Mouse (Mus musculus): ENCODE measurements around the gene Ppp4c. TPM values are rescaled to one million over a fixed set of nuclear protein-coding genes. Genes with fewer than 3 reads are reported as not detected.

The Ppp4c gene
- not detected in 2 replicates for polyA plus RNA-seq (2012; ENCODE audit: insufficient read depth, insufficient read length, low replicate concordance, missing spikeins)

DNA sequence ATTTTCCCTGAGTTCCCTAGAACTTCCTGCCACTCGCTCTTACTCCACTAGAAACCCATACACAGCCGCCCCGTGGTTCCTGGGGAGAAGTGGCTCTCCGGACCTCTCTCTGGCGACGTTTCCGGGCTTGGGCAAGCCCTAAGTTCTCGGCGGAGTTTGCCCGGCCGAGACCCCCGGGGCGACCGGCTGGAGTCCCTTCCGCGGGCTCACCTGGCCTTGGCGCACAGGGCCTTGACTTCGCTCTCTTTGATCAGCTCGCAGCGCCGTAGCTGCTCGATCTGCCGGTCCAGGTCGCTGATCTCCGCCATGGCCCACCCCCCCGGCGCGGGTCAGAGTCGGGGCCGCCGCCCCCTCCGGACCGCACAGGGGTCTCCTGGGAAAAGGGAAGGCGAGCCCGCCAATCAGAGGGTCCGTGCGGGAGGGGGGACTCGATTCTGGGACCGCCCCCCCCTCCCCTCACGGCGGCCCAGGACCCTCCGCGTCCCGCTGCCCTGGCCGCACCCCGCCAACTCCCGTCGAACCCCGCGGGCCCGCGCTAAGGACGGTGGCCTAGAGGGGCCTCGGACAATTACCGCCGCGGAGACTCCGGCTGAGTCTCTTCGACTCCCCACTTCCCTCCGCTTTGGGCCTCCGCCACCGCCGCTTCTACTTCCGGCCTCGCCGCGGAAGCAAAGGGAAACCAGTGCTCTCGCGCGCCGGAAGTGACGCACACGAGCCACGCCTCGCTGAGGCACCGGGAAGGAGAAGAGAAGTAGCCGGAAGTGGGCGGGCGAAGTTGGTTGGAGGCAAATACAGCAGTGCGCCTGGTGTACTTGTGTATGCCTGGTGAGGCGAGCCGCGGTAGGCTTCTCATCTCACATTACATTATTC is at the start of gene Ppp4c:
Gene Ppp4c, minus strand, starts transcription at position 646 of the 870 bp plus-strand sequence.
- Histone ChIP-seq H3K27ac (ENCODE audit: insufficient read depth, low read depth, low read length) (0 out of 2 replicates have a peak within 1 kb of the TSS, but pooled peaks have one; percentile 43), H3K4me1 (ENCODE audit: control insufficient read depth, insufficient read depth, low read length) (peaks cover 14% of the 10 kb centered on the region), H3K4me3 (ENCODE audit: insufficient read depth, low read depth, low read length) (peak within 1 kb of the TSS; percentile 80)
- under 1% methylated on average over 82 of the region's 83 CpGs for WGBS
- TF ChIP-seq CTCF (IDR thresholded peaks at IDR 0.05; ENCODE audit: insufficient read depth, low read depth, low read length) (no peak), POLR2A (IDR thresholded peaks at IDR 0.05; ENCODE audit: insufficient read depth, low read depth, low read length) (peak; percentile 74)

GRCm38 (mm10) chr7:126833294-126833693 is 41.0 kb upstream of the Ppp4c start:
- whole genome bisulfite sequencing = 100% methylated on average over 1 of the region's 1 CpGs
- TF ChIP-seq CTCF (IDR thresholded peaks at IDR 0.05; ENCODE audit: insufficient read depth, low read depth, low read length) = no peak

DNA sequence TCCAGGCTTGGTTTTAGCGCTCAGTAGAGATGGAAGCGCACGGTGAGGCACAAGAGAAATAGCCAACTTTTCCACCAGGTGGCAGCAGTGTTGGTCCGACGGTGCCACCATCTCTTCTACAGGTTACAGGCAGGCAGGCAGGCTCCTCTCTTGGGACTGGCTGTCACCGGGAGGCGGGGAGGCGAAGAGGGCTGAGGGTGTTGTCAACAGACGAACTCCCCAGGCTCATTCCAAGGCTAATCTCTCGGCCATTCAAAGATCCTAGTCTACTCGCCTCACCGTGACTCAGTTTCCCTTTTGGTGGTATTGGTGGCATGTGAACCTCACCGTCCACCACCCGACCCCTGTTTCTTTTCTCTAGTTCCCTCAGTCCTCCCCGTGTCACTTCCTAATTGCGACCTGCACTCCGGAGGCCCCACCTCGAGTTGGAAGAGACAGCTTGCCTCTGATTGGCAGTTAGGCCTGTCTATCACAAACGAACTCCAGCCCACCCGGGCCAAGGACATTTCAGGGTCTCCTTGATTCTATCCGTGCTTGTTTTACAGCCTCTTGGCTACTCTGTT is 39.8 kb upstream of the Ppp4c start:
- 2% methylated on average over 21 of the region's 21 CpGs for WGBS
- Histone ChIP-seq H3K4me1 (ENCODE audit: control insufficient read depth, insufficient read depth, low read length) (peaks cover 8% of the 10 kb centered on the region), H3K4me3 (ENCODE audit: insufficient read depth, low read depth, low read length) (peak overlapping the region; percentile 16), H3K27ac (ENCODE audit: insufficient read depth, low read depth, low read length) (no peak overlapping the region)
- TF ChIP-seq CTCF (IDR thresholded peaks at IDR 0.05; ENCODE audit: insufficient read depth, low read depth, low read length) (peak; percentile 68), POLR2A (IDR thresholded peaks at IDR 0.05; ENCODE audit: insufficient read depth, low read depth, low read length) (no peak)

More at GRCm38 (mm10) chr7:126833294-126833693, 41.0 kb upstream of the Ppp4c start:
- Histone ChIP-seq H3K27ac (ENCODE audit: insufficient read depth, low read depth, low read length) (no peak overlapping the region), H3K4me1 (ENCODE audit: control insufficient read depth, insufficient read depth, low read length) (peaks cover 8% of the 10 kb centered on the region), H3K4me3 (ENCODE audit: insufficient read depth, low read depth, low read length) (no peak overlapping the region)

DNA sequence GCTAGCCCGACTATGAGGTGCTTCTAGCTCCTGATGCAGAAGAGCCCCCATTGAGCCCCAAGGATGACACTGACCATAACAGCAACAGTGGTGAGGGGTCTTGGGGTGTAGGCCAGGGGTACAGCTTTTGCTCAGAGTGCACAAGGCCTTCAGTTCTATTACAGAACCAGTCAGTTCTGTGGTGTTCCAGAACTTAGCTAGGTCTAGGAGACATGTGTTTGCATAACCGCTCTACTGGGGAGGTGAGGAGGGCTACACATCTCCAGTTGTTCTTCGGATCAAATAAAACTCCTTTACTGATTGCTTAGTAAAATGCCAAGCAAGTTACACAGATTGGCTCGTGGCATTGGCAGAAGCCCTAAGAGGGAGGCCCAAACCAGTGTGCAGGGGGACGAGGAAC is 39.2 kb upstream of the Ppp4c start, which contains the start of gene 4930451I11Rik:
Gene 4930451I11Rik, minus strand, starts transcription at position 101 of the 400 bp plus-strand sequence.
- no peak within 1 kb of the TSS for H3K27ac ChIP-seq (ENCODE audit: insufficient read depth, low read depth, low read length)
- WGBS = 54% methylated on average over 5 of the region's 5 CpGs
- no peak for TF ChIP-seq CTCF (IDR thresholded peaks at IDR 0.05; ENCODE audit: insufficient read depth, low read depth, low read length)
- no peak for TF ChIP-seq POLR2A (IDR thresholded peaks at IDR 0.05; ENCODE audit: insufficient read depth, low read depth, low read length)
- H3K4me3 ChIP-seq (ENCODE audit: insufficient read depth, low read depth, low read length) = peak within 1 kb of the TSS; percentile 16
- peaks cover 8% of the 10 kb centered on the region for H3K4me1 ChIP-seq (ENCODE audit: control insufficient read depth, insufficient read depth, low read length)

DNA sequence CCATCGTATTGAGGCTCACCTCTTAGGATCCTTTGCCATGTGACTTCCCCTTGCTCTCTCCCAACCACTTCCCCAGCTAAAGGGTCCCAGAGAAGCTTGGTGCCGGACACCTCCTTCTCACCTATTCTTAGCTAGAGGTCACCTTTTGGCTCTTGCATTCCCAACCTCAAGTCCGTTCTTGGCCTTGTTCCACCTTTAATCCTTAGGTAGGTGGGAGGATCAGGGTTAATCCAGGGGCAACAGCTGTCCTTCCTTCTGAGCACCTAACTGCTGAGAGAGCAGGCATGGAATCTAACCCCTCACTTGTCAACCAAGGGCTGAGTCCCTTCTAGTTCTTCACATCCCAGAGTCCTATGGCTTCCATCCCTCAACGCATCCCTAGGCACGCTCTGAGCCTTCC is 33.7 kb upstream of the Ppp4c start:
- no peak for TF ChIP-seq POLR2A (IDR thresholded peaks at IDR 0.05; ENCODE audit: insufficient read depth, low read depth, low read length)
- TF ChIP-seq CTCF (IDR thresholded peaks at IDR 0.05; ENCODE audit: insufficient read depth, low read depth, low read length) = no peak
- 69% methylated on average over 5 of the region's 5 CpGs for WGBS
- H3K4me1 ChIP-seq (ENCODE audit: control insufficient read depth, insufficient read depth, low read length) = peaks cover 28% of the 10 kb centered on the region
- H3K27ac ChIP-seq (ENCODE audit: insufficient read depth, low read depth, low read length) = no peak overlapping the region
- no peak overlapping the region for H3K4me3 ChIP-seq (ENCODE audit: insufficient read depth, low read depth, low read length)

DNA sequence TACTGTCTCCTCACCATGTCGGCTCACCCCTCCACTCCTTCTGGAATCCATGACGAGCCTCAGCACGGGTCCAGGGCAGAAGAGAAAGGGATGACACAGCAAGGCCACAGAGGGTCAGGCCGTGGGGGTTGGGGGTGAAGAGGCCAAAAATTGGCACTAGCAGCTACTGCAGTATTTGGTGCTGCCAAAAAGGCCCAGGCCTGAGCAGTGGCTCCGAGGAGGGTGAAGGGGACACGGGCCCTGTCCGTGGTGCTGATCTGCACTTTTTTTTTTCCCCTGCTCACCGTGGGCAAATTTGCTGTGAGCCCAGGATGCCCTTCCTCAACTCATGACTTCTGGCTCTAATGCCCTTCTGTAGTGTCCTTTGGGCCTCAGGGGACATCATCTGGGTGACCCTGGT is 33.1 kb upstream of the Ppp4c start:
- WGBS = 45% methylated on average over 8 of the region's 8 CpGs

DNA sequence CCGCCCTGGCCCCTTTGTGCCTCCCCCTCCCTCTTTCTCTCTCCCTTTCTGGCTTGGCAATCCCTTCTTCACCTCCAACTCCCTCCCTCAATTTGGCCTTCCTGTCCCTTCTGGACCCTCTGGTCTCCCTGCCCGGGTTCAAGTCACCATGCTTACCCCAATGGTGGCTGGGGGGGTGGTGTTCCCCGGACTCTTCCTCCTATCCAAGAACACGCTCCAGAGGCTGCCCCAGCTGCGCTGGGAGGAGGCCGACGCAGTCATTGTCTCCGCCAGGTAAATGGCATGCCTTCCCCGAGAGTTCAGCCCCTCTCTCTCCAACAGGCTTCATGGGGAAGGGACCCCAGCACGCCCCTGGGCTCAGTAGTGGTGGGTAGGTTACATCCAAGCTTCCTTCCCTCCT is 31.6 kb upstream of the Ppp4c start:
- H3K4me1 ChIP-seq (ENCODE audit: control insufficient read depth, insufficient read depth, low read length) = peaks cover 28% of the 10 kb centered on the region
- peak overlapping the region; percentile 87 for H3K4me3 ChIP-seq (ENCODE audit: insufficient read depth, low read depth, low read length)
- 9% methylated on average over 10 of the region's 10 CpGs for WGBS
- H3K27ac ChIP-seq (ENCODE audit: insufficient read depth, low read depth, low read length) = no peak overlapping the region
- no peak for TF ChIP-seq CTCF (IDR thresholded peaks at IDR 0.05; ENCODE audit: insufficient read depth, low read depth, low read length)
- TF ChIP-seq POLR2A (IDR thresholded peaks at IDR 0.05; ENCODE audit: insufficient read depth, low read depth, low read length) = no peak

More for the DNA sequence above, 33.1 kb upstream of the Ppp4c start:
- no peak for TF ChIP-seq POLR2A (IDR thresholded peaks at IDR 0.05; ENCODE audit: insufficient read depth, low read depth, low read length)
- no peak for TF ChIP-seq CTCF (IDR thresholded peaks at IDR 0.05; ENCODE audit: insufficient read depth, low read depth, low read length)
- Histone ChIP-seq H3K4me3 (ENCODE audit: insufficient read depth, low read depth, low read length) (no peak overlapping the region), H3K27ac (ENCODE audit: insufficient read depth, low read depth, low read length) (no peak overlapping the region), H3K4me1 (ENCODE audit: control insufficient read depth, insufficient read depth, low read length) (peaks cover 28% of the 10 kb centered on the region)

DNA sequence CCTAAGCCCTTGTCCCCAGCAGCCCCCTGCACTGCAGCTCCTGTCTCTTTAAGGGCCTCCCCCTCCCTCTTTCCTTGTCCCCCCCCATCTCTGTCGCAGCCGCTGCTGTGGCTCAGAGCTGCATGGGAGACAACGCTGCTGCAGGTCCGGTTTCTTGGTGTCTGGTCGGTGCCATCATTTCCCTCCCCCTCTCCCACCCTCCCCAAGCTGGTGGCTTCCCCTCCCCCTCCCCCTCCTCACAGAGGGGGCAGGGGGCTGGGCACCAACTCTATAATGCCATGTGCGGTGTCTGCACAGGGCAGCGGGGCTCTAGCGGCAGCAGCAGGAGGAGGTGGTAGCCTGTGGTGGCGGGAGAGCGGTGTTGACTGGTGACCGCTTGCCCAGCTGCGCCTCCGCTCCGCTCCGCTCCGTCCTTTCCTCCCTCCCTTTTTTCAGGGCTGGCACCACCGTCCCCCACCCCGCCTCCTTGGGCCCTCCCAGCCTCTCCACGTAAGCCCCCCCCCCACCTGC is 31.0 kb upstream of the Ppp4c start:
- peak overlapping the region; percentile 87 for H3K4me3 ChIP-seq (ENCODE audit: insufficient read depth, low read depth, low read length)
- peaks cover 28% of the 10 kb centered on the region for H3K4me1 ChIP-seq (ENCODE audit: control insufficient read depth, insufficient read depth, low read length)
- 3% methylated on average over 15 of the region's 19 CpGs for WGBS
- no peak overlapping the region for H3K27ac ChIP-seq (ENCODE audit: insufficient read depth, low read depth, low read length)
- TF ChIP-seq CTCF (IDR thresholded peaks at IDR 0.05; ENCODE audit: insufficient read depth, low read depth, low read length) (no peak), POLR2A (IDR thresholded peaks at IDR 0.05; ENCODE audit: insufficient read depth, low read depth, low read length) (peak; percentile 16; the same call in 1 of the 2 replicates)

GRCm38 (mm10) chr7:126822741-126823140 is 30.4 kb upstream of the Ppp4c start:
- no peak for TF ChIP-seq POLR2A (IDR thresholded peaks at IDR 0.05; ENCODE audit: insufficient read depth, low read depth, low read length)
- TF ChIP-seq CTCF (IDR thresholded peaks at IDR 0.05; ENCODE audit: insufficient read depth, low read depth, low read length) = no peak
- H3K4me3 ChIP-seq (ENCODE audit: insufficient read depth, low read depth, low read length) = peak overlapping the region; percentile 87
- H3K4me1 ChIP-seq (ENCODE audit: control insufficient read depth, insufficient read depth, low read length) = peaks cover 28% of the 10 kb centered on the region
- peak overlapping the region; percentile 59 for H3K27ac ChIP-seq (ENCODE audit: insufficient read depth, low read depth, low read length)
- WGBS = 13% methylated on average over 9 of the region's 9 CpGs

Data from olfactory bulb, adult 2 months (tissue).